Mouse (Mus musculus) lung, postnatal 0 days (tissue): ENCODE measurements around the gene Eno2.

ENCODE experiments used
- CTCF ChIP-seq: IDR thresholded peaks from 2 replicates; pipeline ENCODE4 v1.5.1; 2016; ENCODE audit warnings: antibody characterized with exemption, mild to moderate bottlenecking
- EP300 ChIP-seq: IDR thresholded peaks from 2 replicates; pipeline ENCODE4 v1.6.1; 2016; ENCODE audit warnings: antibody characterized with exemption, mild to moderate bottlenecking, control low read depth

DNA sequence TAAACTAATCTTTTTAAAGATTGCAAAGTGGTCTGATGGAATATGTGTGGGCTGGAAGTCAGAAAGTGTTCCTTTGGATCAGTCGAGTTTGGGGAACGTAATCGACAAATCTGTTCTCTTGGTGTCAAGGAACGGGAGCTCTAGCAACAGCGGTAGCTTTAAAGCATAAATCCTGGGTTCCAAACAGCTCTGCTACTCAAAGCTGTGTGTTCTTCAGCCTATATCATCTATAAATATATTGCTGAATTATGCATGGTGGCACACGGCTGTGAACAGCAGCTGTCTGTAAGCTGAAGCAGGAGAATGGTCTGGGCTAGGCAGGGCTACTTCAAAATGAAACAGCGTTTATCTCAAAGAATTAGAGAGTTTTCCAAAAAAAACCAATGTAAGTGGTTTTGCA lies 11.4 kb upstream of the Eno2 start:
- TF ChIP-seq EP300 (no peak), CTCF (no peak)
